Mouse (Mus musculus): ENCODE results near the gene Gm20498. TPM values are rescaled to one million over a fixed set of nuclear protein-coding genes. Genes with fewer than 3 reads are reported as not detected.

The Gm20498 gene
- polyA plus RNA-seq, 1 experiment = 32.0 TPM

- H3K27me3 ChIP-seq (ENCODE audit: control insufficient read depth, insufficient read depth, insufficient read length) = peaks cover 42% of the 10 kb centered on the region
- no peak within 1 kb of the TSS for H3ac ChIP-seq (ENCODE audit: control insufficient read depth, insufficient read length)
- no peak within 1 kb of the TSS for H3K4me3 ChIP-seq
- no peaks in the 10 kb centered on the region for H3K79me2 ChIP-seq (ENCODE audit: control insufficient read depth, insufficient read depth)
- H3K36me3 ChIP-seq (ENCODE audit: control insufficient read depth, insufficient read depth) = no peaks in the 10 kb centered on the region
- no peak within 1 kb of the TSS for H3K4me2 ChIP-seq (ENCODE audit: low read depth)
- TF ChIP-seq USF1 (IDR thresholded peaks at IDR 0.05; ENCODE audit: low read depth) (no peak), MAX (IDR thresholded peaks at IDR 0.05; ENCODE audit: low read depth) (no peak), POLR2A (IDR thresholded peaks at IDR 0.05; ENCODE audit: insufficient read length, low read depth) (no peak), CEBPB (IDR thresholded peaks at IDR 0.05; ENCODE audit: insufficient read depth, poor library complexity, severe bottlenecking) (no peak), MYOD1 (IDR thresholded peaks at IDR 0.05; ENCODE audit: control insufficient read depth in 1 of 3, insufficient read length in 2 of 3, low read depth in 2 of 3) (no peak), TCF3 (IDR thresholded peaks at IDR 0.05; ENCODE audit: insufficient read length, low read depth) (no peak), REST (IDR thresholded peaks at IDR 0.05; ENCODE audit: insufficient read depth, insufficient read length) (no peak), POLR2AphosphoS2 (IDR thresholded peaks at IDR 0.05; ENCODE audit: insufficient read length, low read depth) (no peak), TCF12 (IDR thresholded peaks at IDR 0.05; ENCODE audit: insufficient read depth, poor library complexity, severe bottlenecking) (no peak), SRF (IDR thresholded peaks at IDR 0.05; ENCODE audit: control insufficient read depth, insufficient read length, low read depth) (no peak), MYOG (IDR thresholded peaks at IDR 0.05; ENCODE audit: control insufficient read depth in 1 of 3, insufficient read depth in 1 of 3, insufficient read length in 2 of 3, low read depth in 2 of 3) (no peak), E2F4 (IDR thresholded peaks at IDR 0.05; ENCODE audit: insufficient read depth) (no peak)
Measured at GRCm38 (mm10) chr12:81332875-81333421, 199.8 kb downstream of the Gm20498 start, which contains the start of gene Slc8a3. Slc8a3 (minus strand) TSS chr12:81333180.

- Histone ChIP-seq H3K27me3 (ENCODE audit: control insufficient read depth, insufficient read depth, insufficient read length) (peaks cover 42% of the 10 kb centered on the region), H3K4me3 (no peak overlapping the region), H3K4me2 (ENCODE audit: low read depth) (no peak overlapping the region), H3K36me3 (ENCODE audit: control insufficient read depth, insufficient read depth) (no peaks in the 10 kb centered on the region), H3K79me2 (ENCODE audit: control insufficient read depth, insufficient read depth) (no peaks in the 10 kb centered on the region), H3ac (ENCODE audit: control insufficient read depth, insufficient read length) (no peak overlapping the region)
- TF ChIP-seq TCF12 (IDR thresholded peaks at IDR 0.05; ENCODE audit: insufficient read depth, poor library complexity, severe bottlenecking) (no peak), TCF3 (IDR thresholded peaks at IDR 0.05; ENCODE audit: insufficient read length, low read depth) (no peak), MYOG (IDR thresholded peaks at IDR 0.05; ENCODE audit: control insufficient read depth in 1 of 3, insufficient read depth in 1 of 3, insufficient read length in 2 of 3, low read depth in 2 of 3) (no peak), REST (IDR thresholded peaks at IDR 0.05; ENCODE audit: insufficient read depth, insufficient read length) (no peak), MAX (IDR thresholded peaks at IDR 0.05; ENCODE audit: low read depth) (no peak), MYOD1 (IDR thresholded peaks at IDR 0.05; ENCODE audit: control insufficient read depth in 1 of 3, insufficient read length in 2 of 3, low read depth in 2 of 3) (no peak), USF1 (IDR thresholded peaks at IDR 0.05; ENCODE audit: low read depth) (no peak), POLR2AphosphoS2 (IDR thresholded peaks at IDR 0.05; ENCODE audit: insufficient read length, low read depth) (no peak), CEBPB (IDR thresholded peaks at IDR 0.05; ENCODE audit: insufficient read depth, poor library complexity, severe bottlenecking) (no peak), E2F4 (IDR thresholded peaks at IDR 0.05; ENCODE audit: insufficient read depth) (no peak), POLR2A (IDR thresholded peaks at IDR 0.05; ENCODE audit: insufficient read length, low read depth) (no peak), SRF (IDR thresholded peaks at IDR 0.05; ENCODE audit: control insufficient read depth, insufficient read length, low read depth) (no peak)
Measured at GRCm38 (mm10) chr12:81331937-81332874, 200.5 kb downstream of the Gm20498 start.

DNA sequence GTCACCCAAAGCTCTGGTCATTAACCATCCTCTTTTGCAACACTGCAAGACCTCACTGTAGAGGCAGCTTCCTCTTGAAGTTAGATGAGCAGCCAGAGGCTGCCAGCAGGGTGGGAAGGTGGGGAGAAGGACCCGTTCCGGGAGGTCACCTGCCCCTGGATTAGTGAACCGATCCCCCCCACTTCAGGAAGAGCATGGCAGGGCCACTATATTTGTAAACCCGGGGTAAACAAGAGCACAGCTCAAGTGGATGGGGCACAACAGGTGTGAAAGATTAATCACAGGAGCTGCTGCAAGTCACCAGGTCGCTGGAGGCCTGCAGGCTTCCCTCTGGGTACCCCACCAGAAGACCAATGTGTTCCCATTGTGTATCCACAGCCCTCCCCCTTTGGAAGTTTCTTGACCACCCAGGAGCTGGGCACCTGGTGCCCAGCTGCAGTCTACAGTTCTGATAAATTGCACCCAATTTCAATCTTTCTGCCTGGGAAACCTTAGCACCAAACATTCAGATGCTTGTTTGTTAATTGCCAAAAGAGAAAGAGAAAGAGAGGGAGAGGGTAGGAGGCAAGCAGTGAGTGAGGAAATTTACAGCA is 201.6 kb downstream of the Gm20498 start:
- no peak overlapping the region for H3ac ChIP-seq (ENCODE audit: control insufficient read depth, insufficient read length)
- TF ChIP-seq MYOG (IDR thresholded peaks at IDR 0.05; ENCODE audit: control insufficient read depth in 1 of 3, insufficient read depth in 1 of 3, insufficient read length in 2 of 3, low read depth in 2 of 3) = no peak
- peaks cover 42% of the 10 kb centered on the region for H3K27me3 ChIP-seq (ENCODE audit: control insufficient read depth, insufficient read depth, insufficient read length)
- H3K79me2 ChIP-seq (ENCODE audit: control insufficient read depth, insufficient read depth) = no peaks in the 10 kb centered on the region
- no peak overlapping the region for H3K4me2 ChIP-seq (ENCODE audit: low read depth)
- H3K4me3 ChIP-seq = no peak overlapping the region
- no peaks in the 10 kb centered on the region for H3K36me3 ChIP-seq (ENCODE audit: control insufficient read depth, insufficient read depth)

GRCm38 (mm10) chr12:81324991-81325390 is 207.7 kb downstream of the Gm20498 start:
- no peak overlapping the region for H3K4me3 ChIP-seq
- no peaks in the 10 kb centered on the region for H3K36me3 ChIP-seq (ENCODE audit: control insufficient read depth, insufficient read depth)
- TF ChIP-seq CEBPB (IDR thresholded peaks at IDR 0.05; ENCODE audit: insufficient read depth, poor library complexity, severe bottlenecking) (no peak), SRF (IDR thresholded peaks at IDR 0.05; ENCODE audit: control insufficient read depth, insufficient read length, low read depth) (no peak), TCF12 (IDR thresholded peaks at IDR 0.05; ENCODE audit: insufficient read depth, poor library complexity, severe bottlenecking) (no peak), MYOD1 (IDR thresholded peaks at IDR 0.05; ENCODE audit: control insufficient read depth in 1 of 3, insufficient read length in 2 of 3, low read depth in 2 of 3) (no peak), USF1 (IDR thresholded peaks at IDR 0.05; ENCODE audit: low read depth) (no peak), MAX (IDR thresholded peaks at IDR 0.05; ENCODE audit: low read depth) (no peak), POLR2A (IDR thresholded peaks at IDR 0.05; ENCODE audit: insufficient read length, low read depth) (no peak), REST (IDR thresholded peaks at IDR 0.05; ENCODE audit: insufficient read depth, insufficient read length) (no peak)
- H3K79me2 ChIP-seq (ENCODE audit: control insufficient read depth, insufficient read depth) = no peaks in the 10 kb centered on the region
- no peak overlapping the region for H3ac ChIP-seq (ENCODE audit: control insufficient read depth, insufficient read length)
- no peak overlapping the region for H3K4me2 ChIP-seq (ENCODE audit: low read depth)
- H3K27me3 ChIP-seq (ENCODE audit: control insufficient read depth, insufficient read depth, insufficient read length) = no peaks in the 10 kb centered on the region

All from myocyte (in vitro differentiated cells).